In the genomic region with DNA sequence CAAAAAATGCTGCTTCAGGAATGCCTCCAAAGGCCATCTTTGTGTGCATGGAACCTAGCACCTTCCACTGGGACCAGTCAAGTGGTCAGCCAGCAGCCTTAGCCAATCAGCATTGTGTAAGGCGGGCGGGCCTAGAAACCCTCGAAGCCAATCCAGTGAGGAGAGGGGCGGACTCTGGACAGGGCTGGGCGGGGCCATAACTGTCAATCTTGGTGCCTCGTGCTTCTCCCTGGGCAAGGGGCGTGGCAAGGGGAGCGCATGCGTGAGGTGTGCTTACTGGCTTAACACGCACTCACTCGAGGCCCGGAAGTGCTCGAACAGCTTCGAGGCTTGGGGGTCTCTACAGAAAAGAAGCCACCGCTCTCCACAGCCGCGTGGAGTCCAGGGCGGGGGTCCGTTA, we compare ENCODE assay signal across 10 mouse cellular contexts. TPM values are rescaled to one million over a fixed set of nuclear protein-coding genes. Genes with fewer than 3 reads are reported as not detected.
DNase-seq lines count a peak whose midpoint lies in the region; ATAC-seq lines count a peak whose summit lies in the region.
"Had no signal": no experiment of that assay in that cellular context is flagged by ENCODE, and none has a peak within 500 bp of the region (broad histone marks: within the 10 kb centered on the region; RNA-seq: fewer than 3 reads in every experiment).

A gene (plus strand): TSS at position 349 of the 400 bp plus-strand sequence.

- no peak within 1 kb of the TSS for H3K27ac ChIP-seq in kidney, embryonic 16.5 days (ENCODE audit: low read length)
- no peak within 1 kb of the TSS for H3K27ac ChIP-seq in limb, embryonic 10.5 days
- H3K27ac ChIP-seq in neural tube, embryonic 15.5 days (replicated peaks), result no peak within 1 kb of the TSS

- H3K4me2 ChIP-seq in kidney, embryonic 16.5 days (replicated peaks; ENCODE audit: low read depth, low read length), result no peak within 1 kb of the TSS
- peak within 1 kb of the TSS; percentile 30; the same call in 1 of the 2 replicates for H3K4me2 ChIP-seq in neural tube, embryonic 15.5 days

- no peak within 1 kb of the TSS for H3K4me3 ChIP-seq in kidney, embryonic 16.5 days (ENCODE audit: low read length)
- no peak within 1 kb of the TSS for H3K4me3 ChIP-seq in limb, embryonic 10.5 days
- no peak within 1 kb of the TSS for H3K4me3 ChIP-seq in neural tube, embryonic 15.5 days (replicated peaks)
- H3K4me3 ChIP-seq: erythroblast, embryonic 14.5 days had no signal

- H3K9ac ChIP-seq in kidney, embryonic 16.5 days (replicated peaks; ENCODE audit: low read length), result no peak within 1 kb of the TSS
- no peak within 1 kb of the TSS for H3K9ac ChIP-seq in neural tube, embryonic 15.5 days (replicated peaks)

- 0 out of 2 replicates have a peak, but pooled peaks cover 1% of the 10 kb centered on the region for H3K36me3 ChIP-seq in kidney, embryonic 16.5 days (ENCODE audit: insufficient read depth, low read length)
- H3K36me3 ChIP-seq in limb, embryonic 10.5 days, result peaks cover 5% of the 10 kb centered on the region
- H3K36me3 ChIP-seq in neural tube, embryonic 15.5 days, result 0 out of 2 replicates have a peak, but pooled peaks cover 2% of the 10 kb centered on the region

- 64% methylated on average over 17 of the region's 19 CpGs for WGBS in kidney, embryonic 16.5 days
- WGBS in limb, embryonic 10.5 days, result 61% methylated on average over 19 of the region's 19 CpGs
- 64% methylated on average over 19 of the region's 19 CpGs for WGBS in neural tube, embryonic 15.5 days

- no peaks in the 10 kb centered on the region; the same call in 1 of the 2 replicates for H3K27me3 ChIP-seq in kidney, embryonic 16.5 days (ENCODE audit: insufficient read depth, low read length)
- H3K27me3 ChIP-seq in limb, embryonic 10.5 days (ENCODE audit: low read depth, poor library complexity, severe bottlenecking), result peaks cover 25% of the 10 kb centered on the region
- no peaks in the 10 kb centered on the region for H3K27me3 ChIP-seq in neural tube, embryonic 15.5 days (replicated peaks)

- H3K4me1 ChIP-seq in kidney, embryonic 16.5 days (ENCODE audit: insufficient read depth, low read length), result peaks cover 11% of the 10 kb centered on the region
- H3K4me1 ChIP-seq in limb, embryonic 10.5 days, result peaks cover 36% of the 10 kb centered on the region
- H3K4me1 ChIP-seq in neural tube, embryonic 15.5 days, result peaks cover 29% of the 10 kb centered on the region

- no peaks in the 10 kb centered on the region for H3K9me3 ChIP-seq in kidney, embryonic 16.5 days (ENCODE audit: low read length)
- no peaks in the 10 kb centered on the region for H3K9me3 ChIP-seq in limb, embryonic 10.5 days (replicated peaks)
- H3K9me3 ChIP-seq in neural tube, embryonic 15.5 days (replicated peaks), result no peaks in the 10 kb centered on the region

- DNase-seq in kidney, adult 9 months, result no peak
- peak; percentile 97 for DNase-seq in ZHBTc4 (ENCODE audit: low read depth, low spot score)
- DNase-seq in limb, embryonic 10.5 days (ENCODE audit: low spot score), result peak; percentile 52
- DNase-seq in heart, adult 8-10 months (ENCODE audit: low spot score), result no peak
- no peak for DNase-seq in right cerebral cortex, adult 2 months (ENCODE audit: low spot score in 2 of 2)
- no peak for DNase-seq in urinary bladder, postnatal 25 days (ENCODE audit: low spot score)

- ATAC-seq in kidney, embryonic 16.5 days (ENCODE audit: low FRiP score, low TSS enrichment), result 0 out of 2 replicates have a peak, but pooled peaks have one; percentile 31
- ATAC-seq in neural tube, embryonic 15.5 days (ENCODE audit: low FRiP score), result no peak

RNA-seq across cellular contexts. Expression of the gene that starts here (rescaled TPM):
- 0.84 and 0.98 TPM in 2 replicates for polyA plus RNA-seq in kidney, embryonic 16.5 days (2015; fragmentation: Nextera tagmentation; extraction: Ambion mirVana)
- 1.1 and 1.3 TPM in 2 replicates for polyA plus RNA-seq in limb, embryonic 10.5 days (2016; fragmentation: Nextera tagmentation; extraction: Ambion mirVana)
- polyA plus RNA-seq in neural tube, embryonic 15.5 days (2015; fragmentation: Nextera tagmentation; extraction: Ambion mirVana), result 3.0 and 3.5 TPM in 2 replicates
- not detected for total RNA-seq in heart, adult 8-10 months (2022)
- total RNA-seq: neutrophil, adult 5-6 weeks had no signal
- polyA plus RNA-seq: erythroblast, embryonic 14.5 days had no signal

Comparison
In these comparisons a context has a peak if more than half of its experiments do, and no peak if none do; other contexts are left out.
1. Peak in ATAC-seq in kidney, embryonic 16.5 days; RNA of the gene not detected or under 1 TPM.
2. DNase-seq: peak in ZHBTc4 (single experiment) and limb, embryonic 10.5 days (single experiment); none in kidney, adult 9 months (single experiment), heart, adult 8-10 months (single experiment), right cerebral cortex, adult 2 months (0 of 2) and urinary bladder, postnatal 25 days (single experiment).